Mouse (Mus musculus): ENCODE measurements around the gene Hist1h2bh. TPM values are rescaled to one million over a fixed set of nuclear protein-coding genes. Genes with fewer than 3 reads are reported as not detected.
"Not testable (repeated sequence)": the region's sequence is repeated elsewhere in the genome, so short reads cannot be mapped to it uniquely, and the experiment has no call there.

The Hist1h2bh gene
- polyA plus RNA-seq, 1 experiment from 2014 or later, result 1.6 TPM

DNA sequence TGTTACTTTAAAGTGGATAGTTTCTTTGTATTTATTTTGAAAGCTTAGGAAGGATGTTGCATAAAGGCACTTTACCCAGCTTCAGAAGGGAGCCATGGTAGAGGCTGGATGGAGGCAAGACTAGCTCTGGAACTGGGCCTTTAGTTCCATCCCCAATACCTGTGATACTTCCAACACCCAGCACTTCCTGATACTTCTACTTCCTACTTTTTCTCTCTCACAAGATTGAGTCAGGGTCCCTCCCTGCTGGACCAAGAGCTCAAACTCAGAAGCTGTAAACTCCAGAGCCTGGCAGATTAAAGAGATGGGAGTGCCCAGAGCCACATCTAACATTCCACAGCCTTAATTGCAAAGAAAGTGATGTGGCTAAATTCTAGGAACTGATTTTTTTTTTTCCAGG is 41.1 kb upstream of the Hist1h2bh start:
- H3K4me3 ChIP-seq (ENCODE audit: low read depth, low read length), result peak overlapping the region; percentile 52
- H3K27ac ChIP-seq (ENCODE audit: low read depth, low read length), result peak overlapping the region; percentile 100
- ATAC-seq (replicated peaks; ENCODE audit: low FRiP score), result no peak
- peak overlapping the region; percentile 69 for H3K9ac ChIP-seq (ENCODE audit: low read depth, low read length)
- no peak for DNase-seq (ENCODE audit: low spot score)
- no peaks in the 10 kb centered on the region for H3K9me3 ChIP-seq (ENCODE audit: control insufficient read depth, low read length)
- peaks cover 31% of the 10 kb centered on the region for H3K4me1 ChIP-seq (replicated peaks; ENCODE audit: control insufficient read depth, insufficient read depth, low read length)
- H3K27me3 ChIP-seq (replicated peaks; ENCODE audit: control insufficient read depth, insufficient read depth, low read length), result no peaks in the 10 kb centered on the region
- H3K4me2 ChIP-seq, result peak overlapping the region; percentile 87
- no peaks in the 10 kb centered on the region for H3K36me3 ChIP-seq (ENCODE audit: control insufficient read depth, insufficient read depth, low read length)

DNA sequence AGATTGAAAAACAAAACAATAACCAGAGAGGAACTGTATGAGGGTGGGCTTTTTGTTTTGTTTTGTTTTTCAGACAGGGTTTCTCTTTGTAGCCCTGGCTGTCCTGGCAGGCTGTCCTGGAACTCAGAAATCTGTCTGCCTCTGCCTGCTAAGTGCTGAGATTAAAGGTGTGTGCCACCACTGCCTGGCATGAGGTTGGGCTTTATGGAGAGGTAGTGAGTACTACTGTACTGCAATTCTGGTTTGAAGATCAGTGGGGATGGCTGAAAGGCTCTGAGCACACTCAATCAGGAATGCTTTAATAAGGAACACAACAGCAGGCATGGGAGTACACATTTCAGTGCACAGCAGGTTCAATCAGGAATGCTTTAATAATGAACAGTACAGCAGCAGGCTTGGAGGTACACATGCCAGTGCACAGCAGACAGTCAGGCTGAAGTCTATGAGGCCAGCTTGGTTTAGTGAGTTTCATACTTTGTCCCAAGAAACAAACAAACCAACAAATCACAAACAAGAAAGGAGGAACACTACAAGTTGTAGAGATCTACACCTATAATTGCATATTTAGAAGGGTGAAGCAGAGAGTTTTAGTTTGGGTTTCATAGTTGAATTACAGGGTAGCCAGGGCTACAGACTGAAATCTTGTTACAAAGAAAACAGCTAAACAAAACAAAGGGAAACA is 40.3 kb upstream of the Hist1h2bh start:
- DNase-seq (ENCODE audit: low spot score) (no peak), ATAC-seq (replicated peaks; ENCODE audit: low FRiP score) (no peak)
- Histone ChIP-seq H3K4me3 (ENCODE audit: low read depth, low read length) (no peak overlapping the region; the same call in 1 of the 2 replicates), H3K4me2 (peak overlapping the region; percentile 77), H3K27me3 (replicated peaks; ENCODE audit: control insufficient read depth, insufficient read depth, low read length) (no peaks in the 10 kb centered on the region), H3K36me3 (ENCODE audit: control insufficient read depth, insufficient read depth, low read length) (no peaks in the 10 kb centered on the region), H3K27ac (ENCODE audit: low read depth, low read length) (peak overlapping the region; percentile 100), H3K9ac (ENCODE audit: low read depth, low read length) (peak overlapping the region; percentile 49), H3K4me1 (replicated peaks; ENCODE audit: control insufficient read depth, insufficient read depth, low read length) (peaks cover 31% of the 10 kb centered on the region), H3K9me3 (ENCODE audit: control insufficient read depth, low read length) (no peaks in the 10 kb centered on the region)

DNA sequence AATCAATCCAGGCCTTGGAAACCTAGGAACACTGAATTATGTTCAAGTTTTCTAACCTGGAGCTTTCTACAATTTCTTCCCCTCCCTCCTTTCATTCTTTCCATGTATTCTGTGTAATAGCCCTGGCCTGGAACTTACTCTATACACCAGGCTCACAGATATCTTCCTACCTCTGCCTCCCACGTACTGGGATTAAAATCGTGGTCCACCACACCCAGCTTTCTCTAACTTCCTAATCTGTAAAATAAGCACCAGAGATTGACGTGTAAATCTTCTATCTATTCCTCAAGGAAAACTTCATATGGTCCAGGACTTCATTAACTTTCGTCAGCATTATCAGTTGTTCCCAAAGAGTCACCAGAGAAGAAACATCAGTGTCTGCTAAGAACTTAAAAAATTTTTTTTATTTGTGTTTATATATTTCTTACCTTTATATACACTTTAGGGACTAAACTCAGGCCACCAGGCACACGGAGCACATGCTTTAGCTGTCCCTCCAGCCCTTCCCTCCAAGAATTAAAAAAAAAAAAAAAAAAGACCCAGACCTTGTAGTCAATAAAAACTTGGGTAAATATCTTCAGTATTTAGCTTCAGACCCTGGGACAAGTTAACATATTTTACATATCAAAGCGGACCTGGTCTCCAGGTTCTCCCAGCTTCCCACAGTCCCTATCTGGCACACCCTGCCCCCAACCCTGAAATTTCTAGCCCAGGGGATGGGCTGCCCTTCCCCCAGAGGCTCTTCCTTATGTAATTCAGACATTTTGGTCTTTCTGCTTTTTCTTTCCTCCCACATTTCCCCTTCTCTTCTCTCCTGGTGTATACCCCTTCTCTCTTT is 39.2 kb upstream of the Hist1h2bh start:
- Histone ChIP-seq H3K4me2 (peak overlapping the region; percentile 77), H3K9ac (ENCODE audit: low read depth, low read length) (peak overlapping the region; percentile 77), H3K27me3 (replicated peaks; ENCODE audit: control insufficient read depth, insufficient read depth, low read length) (no peaks in the 10 kb centered on the region), H3K9me3 (ENCODE audit: control insufficient read depth, low read length) (no peaks in the 10 kb centered on the region), H3K4me1 (replicated peaks; ENCODE audit: control insufficient read depth, insufficient read depth, low read length) (peaks cover 31% of the 10 kb centered on the region), H3K27ac (ENCODE audit: low read depth, low read length) (peak overlapping the region; percentile 100), H3K36me3 (ENCODE audit: control insufficient read depth, insufficient read depth, low read length) (no peaks in the 10 kb centered on the region), H3K4me3 (ENCODE audit: low read depth, low read length) (peak overlapping the region; percentile 50)
- DNase-seq (ENCODE audit: low spot score) (no peak), ATAC-seq (replicated peaks; ENCODE audit: low FRiP score) (peak; percentile 3)
- WGBS, result 6% methylated on average over 6 of the region's 6 CpGs

DNA sequence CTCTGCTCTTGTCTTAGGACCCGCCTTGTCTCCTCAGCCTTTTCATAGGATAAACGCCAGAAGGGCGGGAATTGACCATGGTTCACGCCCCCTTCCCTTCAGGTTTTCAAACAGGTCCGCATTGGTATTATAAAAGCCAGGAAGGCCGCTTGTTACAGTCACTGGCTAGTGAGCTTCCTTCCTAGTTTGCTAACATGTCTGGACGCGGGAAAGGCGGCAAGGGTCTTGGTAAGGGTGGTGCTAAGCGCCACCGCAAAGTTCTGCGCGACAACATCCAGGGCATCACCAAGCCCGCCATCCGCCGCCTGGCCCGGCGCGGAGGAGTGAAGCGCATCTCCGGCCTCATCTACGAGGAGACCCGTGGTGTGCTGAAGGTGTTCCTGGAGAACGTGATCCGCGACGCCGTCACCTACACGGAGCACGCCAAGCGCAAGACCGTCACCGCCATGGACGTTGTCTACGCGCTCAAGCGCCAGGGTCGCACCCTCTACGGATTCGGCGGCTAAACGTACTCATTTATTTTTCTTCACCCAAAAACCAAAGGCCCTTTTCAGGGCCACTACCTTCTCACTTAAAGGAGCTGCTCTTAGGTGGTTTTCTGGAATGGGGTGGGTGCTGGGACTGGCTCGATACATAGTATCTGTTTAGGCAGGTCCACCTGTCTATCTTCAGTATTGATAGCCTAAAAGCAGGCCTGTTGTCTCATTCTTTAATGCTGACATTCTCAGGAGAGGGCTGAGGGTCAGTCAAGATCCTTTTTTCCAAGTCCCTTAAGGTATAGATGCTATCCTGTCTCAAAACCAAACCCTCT is 38.4 kb upstream of the Hist1h2bh start, which contains the start of gene Hist1h4d:
Hist1h4d (plus strand) TSS at position 191 of the 811 bp plus-strand sequence.
- ATAC-seq (replicated peaks; ENCODE audit: low FRiP score), result peak; percentile 85
- H3K9ac ChIP-seq (ENCODE audit: low read depth, low read length), result peak within 1 kb of the TSS; percentile 77
- H3K27me3 ChIP-seq (replicated peaks; ENCODE audit: control insufficient read depth, insufficient read depth, low read length), result no peaks in the 10 kb centered on the region
- peak within 1 kb of the TSS; percentile 50 for H3K4me3 ChIP-seq (ENCODE audit: low read depth, low read length)
- H3K27ac ChIP-seq (ENCODE audit: low read depth, low read length), result peak within 1 kb of the TSS; percentile 100
- peak within 1 kb of the TSS; percentile 77 for H3K4me2 ChIP-seq
- no peaks in the 10 kb centered on the region for H3K9me3 ChIP-seq (ENCODE audit: control insufficient read depth, low read length)
- H3K36me3 ChIP-seq (ENCODE audit: control insufficient read depth, insufficient read depth, low read length), result no peaks in the 10 kb centered on the region
- peak; percentile 97 for DNase-seq (ENCODE audit: low spot score)
- peaks cover 33% of the 10 kb centered on the region for H3K4me1 ChIP-seq (replicated peaks; ENCODE audit: control insufficient read depth, insufficient read depth, low read length)
- WGBS, result under 1% methylated on average over 43 of the region's 43 CpGs

DNA sequence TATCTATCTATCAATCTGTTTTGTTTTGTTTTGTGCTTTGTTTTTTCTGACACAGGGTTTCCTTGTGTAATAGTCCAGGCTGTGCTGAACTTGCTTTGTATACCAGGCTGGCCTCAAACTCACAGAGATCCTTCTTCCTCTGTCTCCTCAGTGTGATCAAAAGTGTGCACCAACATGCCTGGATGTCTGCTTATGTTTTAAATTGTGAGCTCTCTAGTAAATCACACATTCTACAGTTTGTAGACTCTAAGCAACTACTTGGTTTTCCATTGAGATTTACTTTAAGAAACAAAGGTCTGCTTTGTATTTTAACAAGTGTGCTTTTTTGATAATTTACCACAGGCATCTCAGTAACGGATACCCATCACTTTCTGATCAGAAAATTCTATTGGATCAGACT is 34.6 kb upstream of the Hist1h2bh start:
- Histone ChIP-seq H3K4me1 (replicated peaks; ENCODE audit: control insufficient read depth, insufficient read depth, low read length) (peaks cover 20% of the 10 kb centered on the region), H3K4me3 (ENCODE audit: low read depth, low read length) (no peak overlapping the region), H3K9me3 (ENCODE audit: control insufficient read depth, low read length) (no peaks in the 10 kb centered on the region), H3K9ac (ENCODE audit: low read depth, low read length) (no peak overlapping the region), H3K36me3 (ENCODE audit: control insufficient read depth, insufficient read depth, low read length) (no peaks in the 10 kb centered on the region), H3K27me3 (replicated peaks; ENCODE audit: control insufficient read depth, insufficient read depth, low read length) (no peaks in the 10 kb centered on the region), H3K27ac (ENCODE audit: low read depth, low read length) (no peak overlapping the region), H3K4me2 (no peak overlapping the region)
- WGBS, result 95% methylated on average over 1 of the region's 1 CpGs
- ATAC-seq (replicated peaks; ENCODE audit: low FRiP score) (no peak), DNase-seq (ENCODE audit: low spot score) (no peak)

DNA sequence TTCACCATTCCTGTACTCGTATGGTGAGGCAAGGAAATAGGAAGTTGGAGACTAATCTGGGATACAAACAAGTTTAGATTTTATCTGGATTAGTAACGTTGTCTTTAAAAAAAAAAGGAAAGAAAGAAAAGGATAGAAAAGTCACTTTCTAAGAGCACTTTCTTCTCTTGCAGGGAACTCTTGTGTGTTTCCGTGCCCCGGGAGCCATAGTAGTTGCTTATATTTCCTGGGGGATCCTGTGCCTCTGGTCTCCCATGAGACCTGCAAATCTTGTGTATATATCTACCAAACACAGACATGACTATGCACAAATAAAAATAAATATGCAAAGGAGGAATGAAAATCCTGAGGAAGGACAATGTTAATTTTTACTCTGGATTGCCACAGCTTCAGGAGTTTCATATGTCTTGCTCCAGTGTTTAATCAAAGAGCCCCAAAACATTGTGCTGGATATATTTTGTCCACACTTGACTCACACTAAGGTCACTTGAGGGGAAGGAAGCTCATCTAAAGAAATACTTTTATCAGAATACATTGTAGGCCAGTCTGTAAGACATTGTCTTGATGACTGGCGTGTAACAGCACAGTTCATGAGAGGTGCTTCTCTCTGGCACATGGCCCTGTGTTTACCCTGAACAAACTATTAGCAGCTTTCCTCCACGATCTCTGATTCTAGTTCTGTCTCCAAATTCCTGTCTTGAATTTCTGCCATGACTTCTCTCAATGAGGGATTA is 33.9 kb upstream of the Hist1h2bh start:
- DNase-seq (ENCODE audit: low spot score) (no peak), ATAC-seq (replicated peaks; ENCODE audit: low FRiP score) (no peak)
- peak overlapping the region; percentile 99 for H3K27ac ChIP-seq (ENCODE audit: low read depth, low read length)
- no peaks in the 10 kb centered on the region for H3K36me3 ChIP-seq (ENCODE audit: control insufficient read depth, insufficient read depth, low read length)
- H3K4me1 ChIP-seq (replicated peaks; ENCODE audit: control insufficient read depth, insufficient read depth, low read length), result peaks cover 14% of the 10 kb centered on the region
- H3K9ac ChIP-seq (ENCODE audit: low read depth, low read length), result peak overlapping the region; percentile 89
- no peaks in the 10 kb centered on the region for H3K27me3 ChIP-seq (replicated peaks; ENCODE audit: control insufficient read depth, insufficient read depth, low read length)
- peak overlapping the region; percentile 53 for H3K4me3 ChIP-seq (ENCODE audit: low read depth, low read length)
- WGBS, result 43% methylated on average over 6 of the region's 6 CpGs
- no peaks in the 10 kb centered on the region for H3K9me3 ChIP-seq (ENCODE audit: control insufficient read depth, low read length)
- peak overlapping the region; percentile 92 for H3K4me2 ChIP-seq

DNA sequence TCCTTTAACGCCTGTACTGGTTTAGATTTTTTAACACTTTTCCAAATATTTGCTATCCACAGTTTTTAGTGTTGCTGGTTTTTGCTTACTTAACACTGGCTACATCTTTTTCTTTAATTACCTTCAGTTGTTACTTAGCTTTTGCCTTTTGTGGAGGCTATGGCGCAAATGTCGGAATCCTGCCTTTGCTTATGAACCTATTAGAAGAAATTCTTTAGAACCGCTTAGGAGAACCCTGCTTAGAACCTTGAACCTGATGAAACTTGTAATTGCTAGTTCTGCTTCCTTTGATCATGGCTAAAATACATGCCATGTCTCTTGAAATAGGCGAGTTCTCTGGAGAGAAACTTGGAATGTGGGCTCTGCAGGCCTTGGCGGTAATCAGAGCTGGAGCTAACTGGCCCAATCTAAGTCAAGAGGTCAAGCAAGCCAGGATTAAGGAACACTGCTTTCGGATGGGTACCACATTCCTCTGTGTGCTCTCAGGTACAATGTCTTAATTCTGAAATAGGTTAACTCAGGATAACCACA is 33.2 kb upstream of the Hist1h2bh start:
- WGBS, result 6% methylated on average over 7 of the region's 7 CpGs
- peak overlapping the region; percentile 92 for H3K4me2 ChIP-seq
- no peaks in the 10 kb centered on the region for H3K36me3 ChIP-seq (ENCODE audit: control insufficient read depth, insufficient read depth, low read length)
- H3K9ac ChIP-seq (ENCODE audit: low read depth, low read length), result peak overlapping the region; percentile 89
- no peaks in the 10 kb centered on the region for H3K9me3 ChIP-seq (ENCODE audit: control insufficient read depth, low read length)
- DNase-seq (ENCODE audit: low spot score) (peak; percentile 55), ATAC-seq (replicated peaks; ENCODE audit: low FRiP score) (no peak)
- H3K4me3 ChIP-seq (ENCODE audit: low read depth, low read length), result peak overlapping the region; percentile 53
- peaks cover 11% of the 10 kb centered on the region for H3K4me1 ChIP-seq (replicated peaks; ENCODE audit: control insufficient read depth, insufficient read depth, low read length)
- H3K27ac ChIP-seq (ENCODE audit: low read depth, low read length), result peak overlapping the region; percentile 99
- no peaks in the 10 kb centered on the region for H3K27me3 ChIP-seq (replicated peaks; ENCODE audit: control insufficient read depth, insufficient read depth, low read length)

DNA sequence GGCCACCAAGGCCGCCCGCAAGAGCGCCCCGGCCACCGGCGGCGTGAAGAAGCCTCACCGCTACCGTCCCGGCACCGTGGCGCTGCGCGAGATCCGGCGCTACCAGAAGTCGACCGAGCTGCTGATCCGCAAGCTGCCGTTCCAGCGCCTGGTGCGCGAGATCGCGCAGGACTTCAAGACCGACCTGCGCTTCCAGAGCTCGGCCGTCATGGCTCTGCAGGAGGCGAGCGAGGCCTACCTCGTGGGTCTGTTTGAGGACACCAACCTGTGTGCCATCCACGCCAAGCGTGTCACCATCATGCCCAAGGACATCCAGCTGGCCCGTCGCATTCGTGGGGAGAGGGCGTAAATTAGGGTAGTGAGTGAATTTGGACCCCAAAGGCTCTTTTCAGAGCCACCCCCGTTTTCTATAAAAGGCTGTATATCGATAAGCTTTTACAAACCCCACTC is 32.7 kb upstream of the Hist1h2bh start:
- peak overlapping the region; percentile 99 for H3K27ac ChIP-seq (ENCODE audit: low read depth, low read length)
- not testable (repeated sequence) for H3K36me3 ChIP-seq (ENCODE audit: control insufficient read depth, insufficient read depth, low read length); H3K9me3 ChIP-seq (ENCODE audit: control insufficient read depth, low read length); H3K4me1 ChIP-seq (replicated peaks; ENCODE audit: control insufficient read depth, insufficient read depth, low read length); H3K27me3 ChIP-seq (replicated peaks; ENCODE audit: control insufficient read depth, insufficient read depth, low read length); DNase-seq (ENCODE audit: low spot score); ATAC-seq (replicated peaks; ENCODE audit: low FRiP score)
- peak overlapping the region; percentile 53 for H3K4me3 ChIP-seq (ENCODE audit: low read depth, low read length)
- H3K4me2 ChIP-seq, result peak overlapping the region; percentile 92
- under 1% methylated on average over 9 of the region's 40 CpGs for WGBS
- peak overlapping the region; percentile 89 for H3K9ac ChIP-seq (ENCODE audit: low read depth, low read length)

All from liver, embryonic 11.5 days (tissue).